Mouse (Mus musculus) megakaryocyte, embryonic 14.5 days (primary cell): ENCODE data around the gene Gm20388.

ENCODE experiments used
- FLI1 ChIP-seq: IDR thresholded peaks from 2 replicates; pipeline ENCODE4 v1.6.1; 2012; ENCODE audit warnings: low read length, inconsistent platforms, mixed read lengths
- GATA1 ChIP-seq: IDR thresholded peaks from 3 replicates; pipeline ENCODE4 v1.6.1; 2012; ENCODE audit warnings: mixed read lengths, low read length, inconsistent platforms, borderline replicate concordance

- TF ChIP-seq FLI1 (no peak), GATA1 (no peak)
These were observed 2742.0 kb downstream of the Gm20388 start for GRCm38 (mm10) chr8:122652643-122653042.
